Mouse (Mus musculus): Measurements from ENCODE around the gene Nr4a3.

DNA sequence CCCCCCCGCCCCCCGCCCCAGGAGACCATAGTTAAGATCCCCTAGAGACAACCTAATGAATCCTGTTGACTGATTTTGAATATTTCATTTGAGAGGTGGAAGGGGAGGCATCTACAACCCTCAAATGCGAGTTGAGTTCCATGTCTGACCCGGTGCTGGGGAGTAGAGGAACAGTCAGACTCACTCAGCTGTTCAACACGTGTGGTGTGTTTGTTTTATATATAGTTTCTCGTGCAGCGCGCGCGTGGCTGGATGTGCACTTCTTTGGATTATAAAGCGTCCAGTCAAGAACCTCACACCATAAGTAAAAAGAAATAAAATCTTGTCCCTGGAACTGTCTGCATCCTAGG, 837 bp upstream of the Nr4a3 start:
- TF ChIP-seq CTCF (IDR thresholded peaks at IDR 0.05; ENCODE audit: insufficient read depth, low read depth, low read length) (no peak), POLR2A (IDR thresholded peaks at IDR 0.05; ENCODE audit: insufficient read depth, low read depth, low read length) (no peak)
